Mouse (Mus musculus) adrenal gland, postnatal 25 days (tissue): ENCODE data around the gene Gnai1. TPM values are rescaled to one million over a fixed set of nuclear protein-coding genes. Genes with fewer than 3 reads are reported as not detected.
"Not testable (repeated sequence)": the region's sequence is repeated elsewhere in the genome, so short reads cannot be mapped to it uniquely, and the experiment has no call there.

ENCODE experiments used
- DNase-seq: peaks from one replicate; pipeline ENCODE4 v3.0.0; 2021; ENCODE audit warnings: mixed read lengths
- long read RNA-seq: library from polyadenylated mRNA; stranded (forward); transcript quantifications from one replicate; pipeline ENCODE4 v2.0.0, GENCODE M21; 2021
- total RNA-seq: library from RNA; stranded (reverse); gene quantifications from 2 replicates; pipeline ENCODE4 v1.2.3, GENCODE M21; 2021

Gnai1 gene
- total RNA-seq, result 24.4 and 26.6 TPM in 2 replicates
- long read RNA-seq, transcript Gnai1-201 (8 exons, 3,135 nt), result major isoform, 35 of 42 reads
- long read RNA-seq, partial matches to known transcripts, result 6 of 42 reads
- long read RNA-seq, other reads (novel, unspliced or antisense), result 1 of 42 reads

DNA sequence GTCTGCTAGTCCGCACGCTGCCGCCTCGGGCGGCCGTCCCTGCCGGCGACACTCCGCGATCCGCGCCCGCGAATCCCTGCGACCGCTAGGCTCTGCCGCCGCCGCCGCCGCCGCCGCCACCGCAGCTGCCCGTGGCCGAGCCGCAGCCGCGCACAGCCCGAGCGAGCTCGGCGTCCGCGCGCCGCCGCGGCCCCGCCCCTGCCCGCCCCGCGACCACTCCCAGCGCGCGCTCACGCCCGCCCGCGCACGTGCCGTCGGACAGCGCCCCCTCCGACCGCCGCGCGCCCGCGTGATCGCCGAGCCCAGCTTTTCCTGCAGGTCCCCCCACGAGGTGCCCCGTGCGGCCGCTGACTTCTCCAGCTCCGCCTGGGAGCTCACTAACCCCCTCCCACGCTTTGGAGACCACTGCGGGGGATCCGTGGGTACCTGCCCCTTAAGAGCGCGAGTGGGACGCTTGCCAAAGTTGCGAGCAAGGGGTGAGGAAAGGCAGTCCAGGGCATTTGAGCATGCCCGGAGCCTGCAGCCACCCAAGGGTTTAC is at the start of gene Gnai1:
Gene Gnai1 (minus strand): TSS at position 75 of the 539 bp plus-strand sequence.
- peak; percentile 83 for DNase-seq

DNA sequence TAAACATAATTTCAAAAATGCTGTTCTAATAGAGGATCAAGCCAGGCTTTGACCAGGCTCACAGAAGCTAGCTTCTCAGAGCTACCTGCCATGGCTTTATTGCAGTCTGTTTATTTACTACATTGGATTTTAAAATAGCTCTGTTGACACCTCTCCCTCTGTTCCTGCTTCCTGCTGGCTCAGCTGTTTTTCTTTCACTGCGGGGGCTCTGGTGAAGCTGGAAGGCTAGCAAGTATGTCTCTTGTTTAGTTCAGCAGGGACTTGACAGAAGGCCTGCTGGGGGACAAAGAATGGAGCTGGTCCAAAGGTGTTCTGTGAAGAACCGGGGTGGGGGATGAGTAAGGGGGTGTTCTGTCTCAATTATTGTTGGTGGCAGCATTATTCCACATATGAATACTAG is 7.7 kb upstream of the Gnai1 start:
- DNase-seq, result no peak

- DNase-seq, result no peak
Observed at GRCm38 (mm10) chr5:18365460-18365859, 5.3 kb upstream of the Gnai1 start.

DNA sequence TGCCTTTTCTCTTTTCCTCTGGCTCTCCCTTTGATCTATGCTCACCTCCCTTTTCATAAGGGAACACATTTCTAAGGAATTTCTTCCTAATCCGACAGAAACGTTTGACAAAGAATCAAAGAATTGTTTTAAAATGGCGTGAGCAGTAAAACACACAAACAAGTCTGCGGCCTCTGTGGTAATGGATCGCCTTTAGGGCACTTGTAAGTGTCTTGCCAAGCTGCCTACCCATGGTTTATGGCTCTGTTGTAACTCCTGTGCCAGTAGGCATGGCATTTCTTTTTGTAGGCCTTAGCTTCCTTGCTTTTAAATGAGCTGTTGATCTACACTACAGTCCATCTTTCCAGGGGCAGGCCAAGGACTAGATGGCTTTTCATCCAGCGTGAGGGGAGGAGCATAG is 801 bp upstream of the Gnai1 start:
- no peak for DNase-seq

DNA sequence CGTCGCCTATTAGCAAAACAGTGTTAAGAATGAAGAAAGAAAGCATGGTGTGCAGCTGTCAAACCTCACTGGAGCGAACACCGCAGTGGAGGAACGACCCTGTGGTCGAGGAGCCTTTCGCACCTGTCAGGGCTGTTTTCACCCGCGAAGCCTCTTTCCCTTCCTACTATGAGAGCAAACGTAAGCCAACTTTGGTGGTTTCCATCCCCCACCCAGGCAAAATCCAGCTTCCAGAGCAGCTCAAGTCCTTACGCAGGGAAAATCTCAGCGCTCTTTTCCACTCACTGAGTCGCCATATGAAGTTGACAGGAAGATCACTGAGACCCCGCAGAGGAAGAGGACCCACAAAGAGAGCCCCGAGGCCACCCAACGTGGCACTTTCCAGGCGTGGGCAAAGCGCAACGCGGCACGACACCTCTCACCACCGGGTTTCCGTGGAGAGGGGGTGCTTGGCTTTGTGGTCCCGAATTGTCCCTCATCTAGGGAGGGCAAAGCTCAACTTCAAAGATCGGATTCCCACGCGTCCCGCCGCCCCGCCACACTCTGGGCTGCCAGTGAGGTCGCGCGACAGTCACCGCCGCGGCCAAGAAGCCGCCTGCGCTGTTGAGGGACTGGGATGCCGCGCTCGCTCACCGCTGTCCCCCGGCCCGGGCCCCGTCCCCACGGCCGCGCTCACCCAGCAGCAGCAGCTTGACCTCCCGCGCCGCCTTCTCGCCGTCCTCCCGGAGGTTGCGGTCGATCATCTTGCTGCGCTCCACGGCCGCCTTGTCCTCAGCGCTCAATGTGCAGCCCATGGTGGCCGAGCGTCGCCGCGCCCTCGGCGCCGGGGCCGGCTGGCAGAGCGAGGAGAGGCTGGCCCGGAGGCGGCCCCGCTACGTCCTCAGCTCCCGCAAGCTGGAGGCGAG is 527 bp downstream of the Gnai1 start:
- DNase-seq, result peak; percentile 48

- DNase-seq, result no peak
Observed at GRCm38 (mm10) chr5:18358778-18359177, 1.4 kb downstream of the Gnai1 start.

- DNase-seq, result peak; percentile 32
Observed at GRCm38 (mm10) chr5:18358191-18358590, 2.0 kb downstream of the Gnai1 start.

DNA sequence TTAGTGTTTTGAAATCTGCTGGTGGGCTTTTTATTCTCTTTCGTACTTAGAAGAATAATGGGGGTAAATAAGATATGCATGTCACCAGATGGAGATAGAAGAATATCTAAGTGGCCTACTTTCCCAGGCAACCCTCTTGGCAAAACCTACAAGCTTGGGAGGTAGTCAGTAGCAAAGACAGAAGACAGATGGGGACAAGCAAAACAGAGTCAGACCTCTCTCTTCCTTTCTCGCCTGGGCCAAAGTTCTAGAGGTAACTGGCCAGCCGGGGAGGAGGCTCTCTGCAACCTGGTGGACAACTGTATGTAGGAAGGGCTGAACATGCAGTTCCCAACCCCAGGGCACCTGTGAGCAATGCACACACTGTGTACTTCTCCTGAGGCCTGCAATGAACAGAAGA is 12.9 kb downstream of the Gnai1 start:
- DNase-seq, result no peak

DNA sequence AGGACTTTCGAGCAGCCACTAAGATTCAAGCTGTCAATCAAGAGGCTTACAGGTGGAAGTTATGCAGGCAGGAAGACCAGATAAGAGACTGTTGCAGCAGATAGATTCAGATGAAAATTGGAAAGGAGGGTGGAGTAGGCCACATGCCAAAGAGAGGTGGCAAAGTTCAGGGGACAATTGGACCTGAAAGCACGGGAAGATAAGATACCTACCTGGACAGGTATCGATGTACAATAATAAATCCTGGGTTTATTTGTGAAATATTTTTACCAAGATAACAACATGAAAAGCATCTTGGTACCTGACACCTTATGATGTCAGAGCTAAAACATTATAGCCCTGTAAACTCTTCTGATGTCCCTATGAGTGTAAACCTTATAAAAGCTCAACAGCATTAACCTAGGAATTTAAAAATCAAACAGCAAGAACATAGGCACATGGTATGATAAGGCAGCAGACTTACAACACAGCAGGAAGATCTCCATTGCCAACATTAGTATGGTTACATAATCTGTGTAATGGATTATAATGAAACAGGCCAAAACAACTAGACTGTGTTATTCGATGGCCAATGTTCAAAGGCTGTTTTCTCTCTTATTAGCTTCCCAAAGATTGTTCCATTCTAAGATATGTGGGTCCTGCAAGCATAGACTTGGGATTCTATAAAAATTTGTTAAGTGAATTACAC is 16.6 kb downstream of the Gnai1 start:
- DNase-seq, result no peak

DNA sequence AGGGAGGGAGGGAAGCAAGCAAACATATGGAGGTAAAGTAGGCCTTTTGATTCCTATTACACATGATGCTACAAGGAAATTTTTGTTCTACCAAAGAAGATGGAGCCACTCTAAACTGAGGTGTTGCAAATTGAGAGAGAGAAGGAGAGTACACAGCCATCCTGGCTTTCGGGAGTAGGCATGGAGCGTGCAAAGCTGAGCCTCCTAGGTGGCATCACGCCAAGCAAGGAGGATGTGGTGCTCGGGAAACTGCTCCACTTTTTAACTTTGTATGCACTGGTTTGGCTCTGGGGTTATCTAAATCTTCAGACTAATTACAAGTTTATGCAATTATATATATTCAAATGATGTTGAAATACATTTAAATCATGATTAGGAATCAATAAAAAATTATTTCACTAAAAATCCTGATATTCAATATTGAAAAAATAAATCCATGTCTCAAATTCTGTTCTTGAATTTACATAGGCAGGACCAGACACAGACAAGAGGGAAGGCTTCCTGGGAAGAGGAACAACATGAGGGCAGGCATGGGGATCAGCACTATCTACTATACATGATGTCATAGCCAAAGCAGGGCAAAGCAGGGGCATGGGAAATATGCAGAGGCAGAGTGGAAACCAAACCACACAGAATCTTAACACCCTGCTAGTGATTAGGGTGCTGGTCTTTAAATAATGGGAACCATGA is 17.2 kb downstream of the Gnai1 start:
- no peak for DNase-seq

GRCm38 (mm10) chr5:18341876-18342275 is 18.3 kb downstream of the Gnai1 start:
- DNase-seq, result not testable (repeated sequence)

- no peak for DNase-seq
Observed at GRCm38 (mm10) chr5:18332256-18332655, 27.9 kb downstream of the Gnai1 start.

- DNase-seq, result no peak
Observed at GRCm38 (mm10) chr5:18330726-18331125, 29.4 kb downstream of the Gnai1 start.

GRCm38 (mm10) chr5:18326159-18326558 is 34.0 kb downstream of the Gnai1 start:
- DNase-seq, result no peak

DNA sequence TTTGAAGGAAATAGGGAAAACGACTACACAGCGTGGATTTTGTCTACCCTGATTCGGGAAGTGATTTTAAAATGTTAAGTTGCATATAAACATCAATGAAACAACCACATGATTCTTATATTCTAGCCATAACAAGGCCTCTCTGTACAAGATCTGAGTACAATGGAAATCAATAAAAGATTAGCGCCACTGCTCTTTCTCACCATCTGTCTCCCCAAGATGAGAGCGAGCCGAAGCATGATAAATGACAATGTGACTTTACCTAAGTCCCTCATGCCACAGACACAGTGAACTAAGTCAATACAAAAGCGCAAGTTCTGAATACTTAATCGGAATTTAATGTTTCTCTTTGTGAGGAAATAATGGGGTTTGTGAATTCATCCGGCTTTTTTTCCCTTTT is 36.6 kb downstream of the Gnai1 start:
- no peak for DNase-seq

DNA sequence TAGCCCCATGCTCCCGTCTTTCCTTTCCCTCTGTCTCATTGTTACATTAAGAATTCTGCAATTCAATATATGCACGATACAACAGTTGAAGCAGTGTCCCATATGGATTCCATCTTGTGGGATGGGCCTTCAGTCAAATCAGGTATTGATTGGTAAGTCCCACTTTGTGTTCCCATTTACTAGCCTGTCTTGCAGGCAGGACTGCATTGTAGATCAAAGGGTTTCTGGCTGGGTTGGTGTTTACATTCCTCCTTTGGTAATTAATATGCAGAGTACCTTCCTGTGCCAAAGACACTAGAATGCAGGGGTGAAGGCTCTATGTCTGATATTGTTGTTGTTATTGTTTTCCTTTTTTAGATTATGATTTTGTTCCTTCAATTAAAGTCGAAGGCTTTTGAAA is 38.5 kb downstream of the Gnai1 start:
- DNase-seq, result no peak

DNA sequence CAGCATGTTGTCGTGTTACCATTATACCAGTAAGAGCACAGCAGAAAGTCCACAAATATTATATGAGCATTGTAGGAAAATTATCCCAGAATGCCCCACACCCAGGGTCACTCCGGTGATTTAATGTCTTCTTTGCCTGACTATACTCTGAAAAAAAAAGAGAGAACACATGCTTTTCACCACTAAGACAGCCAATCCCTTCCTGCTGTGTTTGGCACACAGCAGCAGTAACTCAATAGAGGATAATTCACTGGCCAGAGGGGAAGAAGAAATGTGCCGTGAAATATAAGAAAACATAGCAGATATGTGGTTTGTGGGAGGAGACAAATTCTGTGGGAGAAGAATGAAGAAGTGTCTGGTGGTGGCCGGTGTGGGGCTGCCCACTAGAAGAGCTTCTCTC is 41.3 kb downstream of the Gnai1 start:
- no peak for DNase-seq

DNA sequence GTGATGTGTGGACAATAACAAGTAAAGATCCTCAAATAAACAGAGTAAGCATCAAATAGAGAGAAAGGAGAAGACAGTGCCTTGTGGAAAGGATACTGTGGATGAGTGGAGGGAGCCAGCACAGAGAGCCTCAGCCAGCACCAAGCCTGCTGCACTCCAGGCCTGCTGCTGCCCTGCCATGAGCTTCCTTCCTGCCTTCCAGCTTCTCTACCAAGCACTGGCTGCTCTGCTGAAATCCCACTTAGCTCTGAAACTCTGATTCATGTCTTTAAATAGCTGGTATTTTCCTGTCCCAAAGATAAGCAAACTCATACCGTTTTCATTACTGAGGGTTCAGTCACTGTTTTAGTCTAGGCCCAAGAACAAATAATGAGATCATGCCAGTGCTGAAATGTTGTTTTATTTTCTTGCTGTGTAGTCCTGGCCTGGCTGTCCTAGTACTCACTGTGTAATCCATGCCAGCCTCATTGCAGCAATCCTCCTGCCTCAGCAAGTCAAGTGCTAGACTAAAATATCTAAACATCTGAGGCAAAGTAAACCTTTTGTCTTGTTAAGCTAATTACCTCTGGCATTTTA is 52.8 kb downstream of the Gnai1 start:
- DNase-seq, result no peak

- no peak for DNase-seq
Observed at GRCm38 (mm10) chr5:18296584-18296983, 63.6 kb downstream of the Gnai1 start.

- DNase-seq, result no peak
Observed at GRCm38 (mm10) chr5:18292744-18293143, 67.4 kb downstream of the Gnai1 start.

- DNase-seq, result no peak
Observed at GRCm38 (mm10) chr5:18289530-18289929, 70.6 kb downstream of the Gnai1 start.

- DNase-seq, result no peak
Observed at GRCm38 (mm10) chr5:18288694-18289093, 71.5 kb downstream of the Gnai1 start.
